Mouse (Mus musculus): ENCODE measurements around the gene Lyrm4. TPM values are rescaled to one million over a fixed set of nuclear protein-coding genes. Genes with fewer than 3 reads are reported as not detected.
A peak's percentile ranks its signal among the peaks of the same experiment; 100 is the strongest.
"Not testable (repeated sequence)": the region's sequence is repeated elsewhere in the genome, so short reads cannot be mapped to it uniquely, and the experiment has no call there.

Lyrm4 gene
- polyA plus RNA-seq, 1 experiment from 2014 or later: 24.5 TPM

- WGBS: 56% methylated on average over 10 of the region's 10 CpGs
- ATAC-seq (ENCODE audit: insufficient read depth, low FRiP score, low read depth): no peak
Observed at GRCm38 (mm10) chr13:36019309-36020274, 97.7 kb downstream of the Lyrm4 start.

GRCm38 (mm10) chr13:36018017-36018416 lies 99.3 kb downstream of the Lyrm4 start:
- Histone ChIP-seq H3K9ac (no peak overlapping the region), H3K27ac (no peak overlapping the region), H3K36me3 (no peaks in the 10 kb centered on the region), H3K9me3 (no peaks in the 10 kb centered on the region), H3K4me3 (replicated peaks) (no peak overlapping the region), H3K4me1 (no peaks in the 10 kb centered on the region), H3K4me2 (no peak overlapping the region), H3K27me3 (replicated peaks) (no peaks in the 10 kb centered on the region)
- WGBS: 70% methylated on average over 2 of the region's 2 CpGs
- no peak for ATAC-seq (ENCODE audit: insufficient read depth, low FRiP score, low read depth)

More at GRCm38 (mm10) chr13:36019309-36020274, 97.7 kb downstream of the Lyrm4 start:
- H3K27ac ChIP-seq: no peak overlapping the region
- no peaks in the 10 kb centered on the region for H3K9me3 ChIP-seq
- no peaks in the 10 kb centered on the region for H3K27me3 ChIP-seq (replicated peaks)
- H3K4me3 ChIP-seq (replicated peaks): no peak overlapping the region
- H3K36me3 ChIP-seq: no peaks in the 10 kb centered on the region
- no peak overlapping the region for H3K9ac ChIP-seq
- no peak overlapping the region for H3K4me2 ChIP-seq
- H3K4me1 ChIP-seq: no peaks in the 10 kb centered on the region

DNA sequence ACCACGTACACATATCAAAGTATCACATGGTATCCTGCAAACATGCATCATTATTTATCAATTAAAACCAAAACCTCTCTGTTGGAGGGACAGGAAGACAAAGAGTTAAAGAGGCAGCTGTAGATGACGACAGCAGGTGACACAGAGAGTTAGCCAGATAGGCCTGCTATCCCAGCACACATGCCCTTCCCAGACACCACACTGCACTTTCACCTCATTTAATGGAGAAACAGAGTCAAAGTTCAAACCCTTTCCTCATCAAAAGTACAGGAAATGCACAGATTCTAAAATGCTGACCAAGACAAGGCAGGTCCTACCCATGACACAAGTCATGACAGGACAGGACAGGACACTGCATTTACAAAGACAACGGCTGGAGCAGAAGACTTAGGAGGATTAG lies 101.7 kb downstream of the Lyrm4 start:
- no peak for ATAC-seq (ENCODE audit: insufficient read depth, low FRiP score, low read depth)
- no peaks in the 10 kb centered on the region for H3K4me1 ChIP-seq
- no peak overlapping the region for H3K4me3 ChIP-seq (replicated peaks)
- H3K9ac ChIP-seq: no peak overlapping the region
- H3K27ac ChIP-seq: no peak overlapping the region
- no peaks in the 10 kb centered on the region for H3K9me3 ChIP-seq
- H3K4me2 ChIP-seq: no peak overlapping the region
- no peaks in the 10 kb centered on the region for H3K36me3 ChIP-seq
- H3K27me3 ChIP-seq (replicated peaks): no peaks in the 10 kb centered on the region
- 63% methylated on average over 3 of the region's 3 CpGs for WGBS

- Histone ChIP-seq H3K36me3 (no peaks in the 10 kb centered on the region), H3K27ac (no peak overlapping the region), H3K4me2 (no peak overlapping the region), H3K9ac (no peak overlapping the region), H3K27me3 (replicated peaks) (no peaks in the 10 kb centered on the region), H3K4me1 (no peaks in the 10 kb centered on the region), H3K9me3 (no peaks in the 10 kb centered on the region), H3K4me3 (replicated peaks) (no peak overlapping the region)
- ATAC-seq (ENCODE audit: insufficient read depth, low FRiP score, low read depth): no peak
- WGBS: 54% methylated on average over 2 of the region's 2 CpGs
Observed at GRCm38 (mm10) chr13:36009981-36010380, 107.3 kb downstream of the Lyrm4 start.

DNA sequence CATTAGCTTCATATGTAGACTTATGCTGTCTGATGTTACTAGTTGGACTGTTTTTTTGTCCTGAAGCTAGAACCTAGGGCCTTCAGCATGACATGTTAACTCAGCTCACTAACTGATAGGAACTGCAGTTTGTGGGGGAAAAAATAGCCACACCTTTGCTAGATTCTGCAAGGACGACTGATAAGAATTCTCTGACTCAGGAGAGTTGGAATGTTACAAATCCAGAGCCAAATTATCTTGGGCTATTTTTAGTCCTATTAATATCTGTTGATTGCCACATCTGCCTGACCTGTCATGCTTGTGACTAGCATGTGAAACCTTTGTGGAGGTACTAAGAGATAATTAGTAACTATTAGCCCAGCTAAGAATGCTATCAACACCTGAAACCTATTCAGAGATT lies 116.5 kb downstream of the Lyrm4 start:
- no peak for ATAC-seq (ENCODE audit: insufficient read depth, low FRiP score, low read depth)
- H3K4me2 ChIP-seq: no peak overlapping the region
- H3K36me3 ChIP-seq: 0 out of 2 replicates have a peak, but pooled peaks cover 3% of the 10 kb centered on the region
- H3K9ac ChIP-seq: no peak overlapping the region
- 52% methylated on average over 1 of the region's 1 CpGs for WGBS
- no peaks in the 10 kb centered on the region for H3K27me3 ChIP-seq (replicated peaks)
- H3K9me3 ChIP-seq: no peaks in the 10 kb centered on the region
- H3K4me1 ChIP-seq: no peaks in the 10 kb centered on the region
- no peak overlapping the region for H3K4me3 ChIP-seq (replicated peaks)
- no peak overlapping the region for H3K27ac ChIP-seq

DNA sequence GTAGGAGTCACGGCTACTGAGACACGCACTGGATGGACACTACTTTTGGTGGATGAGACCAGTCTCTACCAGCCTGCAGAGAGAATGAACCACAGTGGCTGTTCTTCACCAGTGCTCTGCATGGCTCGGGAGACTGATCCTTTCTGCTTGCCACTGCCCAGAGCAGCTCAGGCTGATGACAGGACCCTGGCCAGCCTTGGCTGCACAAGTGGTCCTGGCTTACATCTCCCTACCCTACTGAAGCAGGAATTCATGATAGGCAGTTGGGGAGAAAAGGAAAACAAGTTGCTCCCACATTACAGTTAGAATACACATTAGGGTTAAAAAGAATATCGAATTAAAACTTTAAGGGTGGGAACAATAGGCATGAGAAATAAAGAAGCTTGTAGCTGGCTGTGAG lies 119.7 kb downstream of the Lyrm4 start:
- 85% methylated on average over 4 of the region's 4 CpGs for WGBS
- no peaks in the 10 kb centered on the region for H3K27me3 ChIP-seq (replicated peaks)
- no peak for ATAC-seq (ENCODE audit: insufficient read depth, low FRiP score, low read depth)
- H3K4me3 ChIP-seq (replicated peaks): no peak overlapping the region
- 0 out of 2 replicates have a peak, but pooled peaks cover 3% of the 10 kb centered on the region for H3K36me3 ChIP-seq
- H3K9me3 ChIP-seq: no peaks in the 10 kb centered on the region
- no peak overlapping the region for H3K9ac ChIP-seq
- H3K4me1 ChIP-seq: peaks cover 6% of the 10 kb centered on the region; the same call in 1 of the 2 replicates
- no peak overlapping the region for H3K27ac ChIP-seq
- no peak overlapping the region for H3K4me2 ChIP-seq

- Histone ChIP-seq H3K4me3 (replicated peaks) (no peak overlapping the region), H3K4me2 (no peak overlapping the region), H3K9me3 (no peaks in the 10 kb centered on the region), H3K4me1 (peaks cover 6% of the 10 kb centered on the region; the same call in 1 of the 2 replicates), H3K27ac (no peak overlapping the region), H3K36me3 (no peaks in the 10 kb centered on the region), H3K9ac (no peak overlapping the region), H3K27me3 (replicated peaks) (no peaks in the 10 kb centered on the region)
- no peak for ATAC-seq (ENCODE audit: insufficient read depth, low FRiP score, low read depth)
- 75% methylated on average over 2 of the region's 2 CpGs for WGBS
Observed at GRCm38 (mm10) chr13:35995696-35996426, 121.5 kb downstream of the Lyrm4 start.

GRCm38 (mm10) chr13:35995231-35995630 lies 122.1 kb downstream of the Lyrm4 start:
- H3K9me3 ChIP-seq: no peaks in the 10 kb centered on the region
- H3K27me3 ChIP-seq (replicated peaks): no peaks in the 10 kb centered on the region
- peaks cover 6% of the 10 kb centered on the region; the same call in 1 of the 2 replicates for H3K4me1 ChIP-seq
- WGBS: 86% methylated on average over 3 of the region's 3 CpGs
- H3K36me3 ChIP-seq: no peaks in the 10 kb centered on the region
- H3K4me2 ChIP-seq: no peak overlapping the region
- H3K27ac ChIP-seq: no peak overlapping the region
- H3K9ac ChIP-seq: no peak overlapping the region
- H3K4me3 ChIP-seq (replicated peaks): no peak overlapping the region
- ATAC-seq (ENCODE audit: insufficient read depth, low FRiP score, low read depth): no peak

DNA sequence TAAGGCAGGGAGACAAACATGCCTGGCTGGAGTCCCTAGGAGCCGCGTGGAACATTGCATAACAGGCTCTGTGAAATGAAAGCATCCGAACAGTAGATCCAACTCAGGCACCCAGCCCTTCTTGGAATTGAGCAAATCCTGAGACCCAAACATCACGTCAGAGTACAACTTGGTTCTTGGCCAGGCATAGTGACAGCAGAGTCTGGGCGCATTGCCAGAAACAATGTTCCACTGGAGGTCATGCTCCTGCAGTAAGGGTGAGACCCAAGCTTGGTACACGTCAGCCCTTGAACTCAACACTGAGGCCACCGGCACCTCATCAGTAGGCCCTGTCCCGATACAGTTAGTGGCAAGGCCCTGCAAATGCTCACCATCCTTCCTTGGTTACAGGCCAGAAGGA lies 123.3 kb downstream of the Lyrm4 start:
- 55% methylated on average over 8 of the region's 8 CpGs for WGBS
- H3K27me3 ChIP-seq (replicated peaks): no peaks in the 10 kb centered on the region
- no peak overlapping the region for H3K4me2 ChIP-seq
- no peaks in the 10 kb centered on the region for H3K9me3 ChIP-seq
- H3K9ac ChIP-seq: no peak overlapping the region
- ATAC-seq (ENCODE audit: insufficient read depth, low FRiP score, low read depth): peak; percentile 60; the same call in 1 of the 2 replicates
- H3K4me1 ChIP-seq: peaks cover 6% of the 10 kb centered on the region; the same call in 1 of the 2 replicates
- H3K36me3 ChIP-seq: no peaks in the 10 kb centered on the region
- H3K27ac ChIP-seq: no peak overlapping the region
- H3K4me3 ChIP-seq (replicated peaks): no peak overlapping the region

- not testable (repeated sequence) for H3K4me3 ChIP-seq (replicated peaks); H3K4me2 ChIP-seq; H3K9me3 ChIP-seq; ATAC-seq (ENCODE audit: insufficient read depth, low FRiP score, low read depth); H3K27ac ChIP-seq; H3K27me3 ChIP-seq (replicated peaks); H3K9ac ChIP-seq; H3K4me1 ChIP-seq; H3K36me3 ChIP-seq
- whole genome bisulfite sequencing: 95% methylated on average over 21 of the region's 21 CpGs
Observed at GRCm38 (mm10) chr13:35991185-35991584, 126.1 kb downstream of the Lyrm4 start.

DNA sequence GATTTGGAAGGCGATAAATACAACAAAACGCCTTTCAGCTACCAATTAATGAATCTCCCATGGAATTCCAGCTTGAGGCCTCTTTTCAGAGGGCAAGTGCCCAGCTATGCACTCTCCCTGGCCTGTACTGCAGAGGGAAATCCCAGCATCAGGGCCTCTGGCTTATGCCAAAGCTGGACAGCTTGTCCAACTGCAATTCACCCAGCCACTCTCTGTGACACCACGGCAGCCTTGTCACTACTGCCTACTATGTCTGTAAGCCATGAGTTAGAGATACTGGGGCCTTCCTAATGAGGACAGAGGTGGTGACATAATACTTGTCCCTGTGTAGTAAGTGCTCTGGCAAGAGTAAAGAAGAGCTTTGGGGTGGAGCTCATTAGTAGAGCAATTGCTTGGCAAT lies 128.0 kb downstream of the Lyrm4 start:
- H3K9ac ChIP-seq: no peak overlapping the region
- H3K4me1 ChIP-seq: peaks cover 5% of the 10 kb centered on the region; the same call in 1 of the 2 replicates
- no peak for ATAC-seq (ENCODE audit: insufficient read depth, low FRiP score, low read depth)
- no peak overlapping the region for H3K4me3 ChIP-seq (replicated peaks)
- no peak overlapping the region for H3K27ac ChIP-seq
- WGBS: 71% methylated on average over 3 of the region's 3 CpGs
- H3K9me3 ChIP-seq: no peaks in the 10 kb centered on the region
- no peak overlapping the region for H3K4me2 ChIP-seq
- no peaks in the 10 kb centered on the region for H3K36me3 ChIP-seq
- H3K27me3 ChIP-seq (replicated peaks): no peaks in the 10 kb centered on the region

GRCm38 (mm10) chr13:35982985-35983384 lies 134.3 kb downstream of the Lyrm4 start:
- no peaks in the 10 kb centered on the region for H3K4me1 ChIP-seq

More at GRCm38 (mm10) chr13:35982985-35983384, 134.3 kb downstream of the Lyrm4 start:
- no peak for ATAC-seq (ENCODE audit: insufficient read depth, low FRiP score, low read depth)
- Histone ChIP-seq H3K4me2 (no peak overlapping the region), H3K9me3 (no peaks in the 10 kb centered on the region), H3K27ac (no peak overlapping the region), H3K9ac (no peak overlapping the region), H3K4me3 (replicated peaks) (no peak overlapping the region), H3K36me3 (no peaks in the 10 kb centered on the region), H3K27me3 (replicated peaks) (no peaks in the 10 kb centered on the region)
- 80% methylated on average over 6 of the region's 6 CpGs for WGBS
